Mouse (Mus musculus) forebrain, embryonic 12.5 days (tissue): ENCODE results near the gene Ifitm1. TPM values are rescaled to one million over a fixed set of nuclear protein-coding genes. Genes with fewer than 3 reads are reported as not detected.
"Not testable (repeated sequence)": the region's sequence is repeated elsewhere in the genome, so short reads cannot be mapped to it uniquely, and the experiment has no call there.

Experiments
- ATAC-seq: fragments of 200-750 bp; cut with Nextera tagmentation; 2 replicates; pipeline ENCODE4 v1.8.0; 2017; ENCODE audit warnings: moderate TSS enrichment; ENCODE audit not compliant: low FRiP score
- H3K27ac ChIP-seq: fragments of 300-500 bp; sonication (generic); 2 replicates; pipeline ENCODE4 v1.5.1; 2016; ENCODE audit warnings: mild to moderate bottlenecking
- H3K27me3 ChIP-seq: fragments of 300-500 bp; sonication (generic); 2 replicates; pipeline ENCODE4 v1.6.1; 2016; ENCODE audit warnings: mild to moderate bottlenecking
- H3K36me3 ChIP-seq: fragments of 300-500 bp; sonication (generic); replicated peaks from 2 replicates; pipeline ENCODE4 v1.6.1; 2016; ENCODE audit warnings: mild to moderate bottlenecking
- H3K4me1 ChIP-seq: fragments of 300-500 bp; sonication (generic); 2 replicates; pipeline ENCODE4 v1.6.1; 2016
- H3K4me2 ChIP-seq: fragments of 300-500 bp; sonication (generic); 2 replicates; pipeline ENCODE4 v1.6.1; 2016; ENCODE audit warnings: mild to moderate bottlenecking, moderate library complexity
- H3K4me3 ChIP-seq: fragments of 300-500 bp; sonication (generic); replicated peaks from 2 replicates; pipeline ENCODE4 v1.5.1; 2016; ENCODE audit warnings: mild to moderate bottlenecking
- H3K9ac ChIP-seq: fragments of 300-500 bp; sonication (generic); 2 replicates; pipeline ENCODE4 v1.6.1; 2016; ENCODE audit warnings: mild to moderate bottlenecking
- H3K9me3 ChIP-seq: fragments of 300-500 bp; sonication (generic); 2 replicates; pipeline ENCODE4 v1.6.1; 2016
- WGBS: fragments of 180-500 bp; shearing (Covaris S2); methylation state at CpG from one replicate; pipeline ENCODE4 v1.1.7; 2016; 5-methylcytosine and 5-hydroxymethylcytosine counted together
- polyA plus RNA-seq: library from polyadenylated mRNA; unstranded; fragments of >200 nt; fragmentation: Nextera tagmentation; extraction: Ambion mirVana; gene quantifications from 2 replicates; pipeline ENCODE4 v1.2.1, GENCODE M21; 2016

The Ifitm1 gene
- polyA plus RNA-seq, 1 experiment from 2014 or later = 5.8 TPM

- H3K9ac ChIP-seq = no peak overlapping the region
- ATAC-seq = no peak
- peaks cover 12% of the 10 kb centered on the region; the same call in 1 of the 2 replicates for H3K4me1 ChIP-seq
- H3K9me3 ChIP-seq = no peaks in the 10 kb centered on the region
- H3K36me3 ChIP-seq = no peaks in the 10 kb centered on the region
- H3K27me3 ChIP-seq = peaks cover 21% of the 10 kb centered on the region
- H3K4me2 ChIP-seq = no peak overlapping the region
- no peak overlapping the region for H3K4me3 ChIP-seq
- WGBS = 89% methylated on average over 9 of the region's 9 CpGs
- H3K27ac ChIP-seq = no peak overlapping the region
Measured at GRCm38 (mm10) chr7:141009665-141010064, 42.6 kb downstream of the Ifitm1 start.

GRCm38 (mm10) chr7:141010593-141010992 is 43.6 kb downstream of the Ifitm1 start, which contains the start of gene Ifitm3:
TSS of gene Ifitm3 (minus strand) at chr7:141010770.
- WGBS = 38% methylated on average over 10 of the region's 10 CpGs
- ATAC-seq = no peak
- Histone ChIP-seq H3K36me3 (no peaks in the 10 kb centered on the region), H3K4me1 (peaks cover 12% of the 10 kb centered on the region; the same call in 1 of the 2 replicates), H3K27ac (no peak within 1 kb of the TSS), H3K9ac (no peak within 1 kb of the TSS), H3K27me3 (peaks cover 21% of the 10 kb centered on the region), H3K4me3 (no peak within 1 kb of the TSS), H3K9me3 (no peaks in the 10 kb centered on the region), H3K4me2 (0 out of 2 replicates have a peak within 1 kb of the TSS, but pooled peaks have one; percentile 1)

GRCm38 (mm10) chr7:141011238-141011770 is 44.3 kb downstream of the Ifitm1 start:
- Histone ChIP-seq H3K36me3 (no peaks in the 10 kb centered on the region), H3K4me1 (peaks cover 12% of the 10 kb centered on the region; the same call in 1 of the 2 replicates), H3K4me2 (no peak overlapping the region), H3K27ac (no peak overlapping the region), H3K4me3 (no peak overlapping the region), H3K27me3 (peaks cover 21% of the 10 kb centered on the region), H3K9ac (no peak overlapping the region), H3K9me3 (no peaks in the 10 kb centered on the region)
- ATAC-seq = no peak
- 91% methylated on average over 7 of the region's 7 CpGs for WGBS

- no peaks in the 10 kb centered on the region for H3K36me3 ChIP-seq
- H3K4me3 ChIP-seq = no peak overlapping the region
- H3K9ac ChIP-seq = no peak overlapping the region
- H3K9me3 ChIP-seq = no peaks in the 10 kb centered on the region
- 92% methylated on average over 10 of the region's 10 CpGs for WGBS
- ATAC-seq = no peak
- H3K27ac ChIP-seq = no peak overlapping the region
- no peaks in the 10 kb centered on the region for H3K27me3 ChIP-seq
- H3K4me1 ChIP-seq = no peaks in the 10 kb centered on the region
- no peak overlapping the region for H3K4me2 ChIP-seq
Measured at GRCm38 (mm10) chr7:141016707-141017697, 50.0 kb downstream of the Ifitm1 start.

GRCm38 (mm10) chr7:141017824-141018223 is 50.8 kb downstream of the Ifitm1 start, which contains the start of gene Ifitm6:
TSS of gene Ifitm6 (minus strand) at chr7:141017924.
- ATAC-seq, H3K27me3 ChIP-seq, H3K9me3 ChIP-seq, H3K27ac ChIP-seq, H3K4me3 ChIP-seq, H3K9ac ChIP-seq, H3K36me3 ChIP-seq, H3K4me1 ChIP-seq, H3K4me2 ChIP-seq: not testable (repeated sequence)
- 91% methylated on average over 1 of the region's 1 CpGs for WGBS

- Histone ChIP-seq H3K9ac (no peak overlapping the region), H3K27ac (no peak overlapping the region), H3K27me3 (no peaks in the 10 kb centered on the region), H3K9me3 (no peaks in the 10 kb centered on the region), H3K4me1 (no peaks in the 10 kb centered on the region), H3K36me3 (no peaks in the 10 kb centered on the region), H3K4me2 (no peak overlapping the region), H3K4me3 (no peak overlapping the region)
- ATAC-seq = no peak
- 90% methylated on average over 5 of the region's 5 CpGs for WGBS
Measured at GRCm38 (mm10) chr7:141019028-141019427, 52.0 kb downstream of the Ifitm1 start.

Other genes starting within 250 kb of the Ifitm1 start
- not detected in 2 replicates for gene Cyp2e1, start 203.5 kb upstream of the Ifitm1 start, polyA plus RNA-seq
- gene Syce1, start 179.4 kb upstream of the Ifitm1 start, polyA plus RNA-seq = 0.13 and 0.31 TPM in 2 replicates
- gene Zfp941, start 145.0 kb upstream of the Ifitm1 start, polyA plus RNA-seq = 7.0 and 7.4 TPM in 2 replicates
- gene Urah, start 132.2 kb upstream of the Ifitm1 start, polyA plus RNA-seq = not detected in 2 replicates
- gene Scgb1c1, start 121.7 kb upstream of the Ifitm1 start, polyA plus RNA-seq = not detected in 2 replicates
- 0.13 TPM in 1 of 2 replicates, not detected in the other for gene Odf3, start 119.4 kb upstream of the Ifitm1 start, polyA plus RNA-seq
- not detected in 2 replicates for gene Gm45785, start 110.9 kb upstream of the Ifitm1 start, polyA plus RNA-seq
- gene Ric8a, start 110.3 kb upstream of the Ifitm1 start, polyA plus RNA-seq = 60.3 and 65.6 TPM in 2 replicates
- gene Bet1l, start 109.6 kb upstream of the Ifitm1 start, polyA plus RNA-seq = 27.6 and 27.8 TPM in 2 replicates
- 307 and 318 TPM in 2 replicates for gene Psmd13, start 85.3 kb upstream of the Ifitm1 start, polyA plus RNA-seq
- 24.7 and 26.1 TPM in 2 replicates for gene Sirt3, start 84.9 kb upstream of the Ifitm1 start, polyA plus RNA-seq
- gene Cox8b, start 66.8 kb upstream of the Ifitm1 start, polyA plus RNA-seq = not detected in 2 replicates
- 0.13 and 0.17 TPM in 2 replicates for gene Nlrp6, start 46.3 kb upstream of the Ifitm1 start, polyA plus RNA-seq
- gene Pgghg, start 25.8 kb upstream of the Ifitm1 start, polyA plus RNA-seq = 12.7 and 12.9 TPM in 2 replicates
- 0.78 and 1.4 TPM in 2 replicates for gene Ifitm5, start 16.9 kb upstream of the Ifitm1 start, polyA plus RNA-seq
- not detected in 2 replicates for gene Gm45717, start 11.3 kb upstream of the Ifitm1 start, polyA plus RNA-seq
- 178 and 217 TPM in 2 replicates for gene Ifitm2, start 11.2 kb upstream of the Ifitm1 start, polyA plus RNA-seq
- 11.6 and 13.0 TPM in 2 replicates for gene Ifitm3, start 43.5 kb downstream of the Ifitm1 start, polyA plus RNA-seq
- gene Ifitm6, start 50.7 kb downstream of the Ifitm1 start, polyA plus RNA-seq = not detected in 2 replicates
- gene Gm17387, start 61.9 kb downstream of the Ifitm1 start, polyA plus RNA-seq = not detected in 2 replicates
- 40.7 and 43.6 TPM in 2 replicates for gene B4galnt4, start 93.9 kb downstream of the Ifitm1 start, polyA plus RNA-seq
- 1.3 and 1.5 TPM in 2 replicates for gene Pkp3, start 111.0 kb downstream of the Ifitm1 start, polyA plus RNA-seq
- gene Sigirr, start 133.4 kb downstream of the Ifitm1 start, polyA plus RNA-seq = 1.3 and 1.5 TPM in 2 replicates
- 0.31 and 0.37 TPM in 2 replicates for gene Ano9, start 150.6 kb downstream of the Ifitm1 start, polyA plus RNA-seq
- 63.5 and 64.9 TPM in 2 replicates for gene Ptdss2, start 155.2 kb downstream of the Ifitm1 start, polyA plus RNA-seq
- gene Rnh1, start 205.6 kb downstream of the Ifitm1 start, polyA plus RNA-seq = 47.2 and 49.7 TPM in 2 replicates
- gene Hras, start 226.8 kb downstream of the Ifitm1 start, polyA plus RNA-seq = 79.1 and 89.4 TPM in 2 replicates
- gene Lrrc56, start 226.9 kb downstream of the Ifitm1 start, polyA plus RNA-seq = 14.2 and 16.0 TPM in 2 replicates
- gene Lmntd2, start 246.9 kb downstream of the Ifitm1 start, polyA plus RNA-seq = 3.3 and 3.7 TPM in 2 replicates
- 35.4 and 38.5 TPM in 2 replicates for gene Rassf7, start 248.6 kb downstream of the Ifitm1 start, polyA plus RNA-seq